Mouse (Mus musculus) left cerebral cortex, postnatal 36 days (tissue): ENCODE data around the gene Crp. TPM values are rescaled to one million over a fixed set of nuclear protein-coding genes. Genes with fewer than 3 reads are reported as not detected.

Source experiments
- DNase-seq, 2 experiments: peaks; one replicate each; pipeline ENCODE4 v3.0.0; 2021 to 2022; ENCODE audit warnings: low spot score in 2 of 2, mixed read lengths in 1 of 2
- intact Hi-C: fragments of 180-260 bp; cut with DNase I; formaldehyde crosslinking; loops from one replicate; pipeline ENCODE4 v1.15.1; 2025
- total RNA-seq, 2 experiments: library from RNA; stranded (reverse); gene quantifications; 2 replicates each; pipeline ENCODE4 v1.2.3; 2021

Crp gene
- total RNA-seq, 2 experiments from 2014 or later, result not detected

DNA sequence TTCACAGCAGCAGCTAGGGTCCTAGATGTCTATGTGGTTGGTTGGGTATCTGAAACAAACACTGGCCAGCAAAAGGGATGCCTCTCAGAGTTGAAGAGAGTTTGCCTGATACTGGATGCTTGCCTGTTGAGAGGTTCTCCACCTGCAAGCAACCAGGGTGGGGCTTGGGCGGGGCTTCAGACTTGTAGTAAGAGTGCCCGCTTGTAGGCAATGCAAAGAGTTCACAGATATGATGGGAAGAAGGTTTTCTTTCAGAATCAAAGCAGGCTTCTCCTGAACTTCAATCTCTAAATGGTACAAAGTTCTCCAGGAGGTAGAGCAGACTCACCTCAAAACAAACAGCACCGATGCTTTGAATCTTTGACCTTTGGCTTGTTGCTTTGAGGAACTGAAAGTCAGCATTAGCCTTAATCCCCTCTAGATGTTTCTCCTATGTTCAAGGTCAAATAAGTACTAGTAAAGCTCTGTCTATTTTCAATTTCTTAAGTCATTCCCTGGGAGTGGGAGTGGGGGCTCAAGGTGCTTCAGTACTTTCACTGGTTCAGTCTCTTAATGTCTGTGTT, 12.0 kb downstream of the Crp start:
- DNase-seq, result no peak
- intact Hi-C loops, result no loop called here

- intact Hi-C loops, result no loop called here
- no peak for DNase-seq
These were observed 13.5 kb downstream of the Crp start for GRCm38 (mm10) chr1:172711396-172711795.

DNA sequence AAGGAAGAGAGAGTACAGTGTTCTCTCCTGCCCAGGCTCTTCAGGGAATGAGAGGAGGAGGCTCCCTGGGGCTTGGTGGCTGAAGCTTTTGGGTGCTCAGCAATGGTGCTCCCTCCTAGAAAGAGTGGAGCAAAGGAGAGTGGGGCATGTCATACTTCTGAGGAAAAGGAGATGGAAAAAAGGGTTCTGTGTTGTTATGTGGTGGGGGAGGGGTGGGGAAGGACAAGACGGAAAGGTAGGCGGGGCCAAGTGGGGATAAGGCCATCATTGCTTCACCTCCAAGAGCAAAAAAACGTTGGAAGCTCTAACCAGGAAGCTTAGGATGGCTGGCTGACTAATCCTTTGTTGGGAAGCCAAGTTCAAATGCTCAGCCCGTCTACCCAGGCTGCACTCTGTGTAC, 14.1 kb downstream of the Crp start:
- intact Hi-C loops, result no loop called here
- no peak for DNase-seq

DNA sequence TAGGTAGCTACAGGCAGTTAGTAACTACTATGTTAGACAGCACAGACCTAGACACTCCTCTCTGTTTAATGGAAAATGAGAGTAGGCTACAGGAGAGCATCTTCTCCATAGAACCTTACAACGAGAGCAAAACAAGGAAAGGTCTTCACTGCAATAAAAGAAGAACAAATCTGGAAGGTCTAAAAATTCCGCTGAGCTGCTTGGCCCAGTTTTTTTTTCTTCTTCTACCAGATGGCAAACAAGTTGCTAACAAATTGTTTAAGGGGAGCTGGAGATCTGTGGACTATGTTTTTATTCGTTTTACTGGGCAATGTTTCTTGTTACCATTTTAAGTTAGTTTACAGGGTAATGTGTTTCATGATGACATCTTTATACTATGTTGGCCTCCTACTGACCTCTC, 53.4 kb downstream of the Crp start:
- peak in 1 of 2 experiments; percentile 5 for DNase-seq
- intact Hi-C loops, result no loop called here

DNA sequence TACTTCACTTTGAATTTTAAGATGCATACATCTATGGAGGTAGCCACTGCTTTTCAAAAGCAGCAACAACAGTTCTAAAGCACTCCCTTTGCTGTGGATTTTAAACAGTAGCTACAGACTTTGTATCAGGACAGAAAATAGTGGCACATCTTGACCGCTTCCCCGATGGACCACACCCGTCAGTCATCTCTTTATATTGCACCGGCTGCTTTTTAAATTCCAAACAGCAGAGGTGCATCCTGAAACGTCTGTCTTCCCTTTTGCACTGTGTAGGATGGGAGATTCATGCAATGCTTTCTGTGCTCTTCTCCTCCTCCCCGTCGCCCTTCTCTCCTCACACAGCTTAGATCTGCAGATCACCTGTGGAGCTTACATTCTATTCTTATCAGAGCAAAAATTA, 57.3 kb downstream of the Crp start:
- intact Hi-C loops, result no loop called here
- no peak for DNase-seq

GRCm38 (mm10) chr1:172759525-172759924, 61.7 kb downstream of the Crp start:
- DNase-seq, result peak; percentile 5 to 32
- intact Hi-C loops, result no loop called here

GRCm38 (mm10) chr1:172779195-172779594, 81.3 kb downstream of the Crp start:
- intact Hi-C loops, result no loop called here
- DNase-seq, result no peak

- intact Hi-C loops, result no loop called here
- DNase-seq, result no peak
These were observed 87.5 kb downstream of the Crp start for GRCm38 (mm10) chr1:172785322-172785721.

DNA sequence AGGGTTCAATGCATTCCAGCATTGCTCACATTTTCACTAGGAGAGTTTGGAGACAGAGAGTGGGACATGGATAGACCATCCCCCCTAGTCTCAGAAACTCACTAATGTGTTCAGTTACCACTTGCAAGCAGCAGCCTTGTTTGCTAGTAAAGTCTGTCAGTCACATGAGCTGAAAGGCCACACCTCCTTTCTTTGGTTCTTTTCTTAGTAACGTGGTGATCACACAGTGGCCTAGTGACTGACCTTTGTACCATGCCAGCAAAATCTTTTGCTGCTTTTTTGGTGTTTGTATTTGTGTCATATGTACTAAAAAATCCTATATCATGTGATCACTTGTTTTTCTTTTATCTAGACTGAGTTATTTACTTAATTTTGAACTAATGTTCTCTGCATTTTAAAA, 88.0 kb downstream of the Crp start:
- intact Hi-C loops, result no loop called here
- no peak for DNase-seq

- no peak for DNase-seq
- intact Hi-C loops, result no loop called here
These were observed 131.1 kb downstream of the Crp start for GRCm38 (mm10) chr1:172828975-172829374.

GRCm38 (mm10) chr1:172847044-172847761, 149.3 kb downstream of the Crp start:
- DNase-seq, result no peak
- intact Hi-C loops, result no loop called here

GRCm38 (mm10) chr1:172848171-172848570, 150.3 kb downstream of the Crp start:
- no peak for DNase-seq
- intact Hi-C loops, result no loop called here

DNA sequence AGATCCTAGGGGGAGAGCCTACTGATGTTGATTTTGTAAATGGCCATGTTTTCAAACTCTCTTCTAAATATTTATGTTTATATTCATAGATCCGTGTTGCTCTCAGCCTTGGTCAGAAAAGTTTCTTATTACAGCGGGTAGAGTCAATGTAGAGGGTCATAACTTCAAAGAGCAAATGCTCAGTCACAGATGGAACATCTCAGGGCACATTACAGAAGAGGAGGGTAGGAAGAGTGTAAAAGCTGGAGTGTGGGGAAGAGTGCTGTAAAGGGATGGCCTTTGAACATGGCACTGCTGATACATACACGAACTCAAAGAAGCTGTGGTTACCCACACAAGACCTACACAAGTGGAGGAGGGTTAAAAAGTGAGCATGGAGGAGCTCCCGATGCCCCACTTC, 177.4 kb downstream of the Crp start:
- intact Hi-C loops, result no loop called here
- DNase-seq, result no peak

DNA sequence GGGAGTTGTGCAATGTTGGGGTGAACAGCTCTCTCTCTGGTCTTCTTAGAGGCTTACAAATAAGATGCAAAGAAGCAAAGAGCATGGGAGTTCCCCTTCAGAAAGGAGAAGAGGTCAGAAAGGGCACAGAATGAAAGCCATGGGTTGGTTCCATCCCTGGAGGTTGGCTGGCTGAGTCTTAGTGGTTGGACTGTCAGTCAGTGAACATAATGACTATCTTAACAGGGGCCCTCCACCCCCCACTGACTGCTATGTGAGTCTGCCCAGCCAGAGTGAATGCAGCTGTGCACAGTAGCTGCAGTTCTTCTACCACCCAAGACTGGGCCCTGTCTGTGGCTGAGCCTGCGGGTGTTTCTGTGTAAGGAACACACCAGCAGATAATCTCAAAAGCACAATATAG, 178.8 kb downstream of the Crp start:
- intact Hi-C loops, result no loop called here
- DNase-seq, result no peak

Other genes starting within 250 kb of the Crp start
- under 1 TPM; 0.49 to 0.82 TPM for gene Slamf9, start 222.7 kb upstream of the Crp start, total RNA-seq
- 10 to 100 TPM in 1 of 2 experiments, 1 to 10 TPM in 1; 8.4 to 11.2 TPM for gene Igsf9, start 216.3 kb upstream of the Crp start, total RNA-seq
- 10 to 100 TPM in 1 of 2 experiments, 1 to 10 TPM in 1; 10.0 to 11.6 TPM for gene Tagln2, start 198.0 kb upstream of the Crp start, total RNA-seq
- gene Cfap45, start 177.3 kb upstream of the Crp start, total RNA-seq, result 1 to 10 TPM; 3.4 to 4.0 TPM
- gene Vsig8, start 142.1 kb upstream of the Crp start, total RNA-seq, result under 1 TPM in 1 of 2 experiments, not detected in 1; 0.47 TPM
- gene Slamf8, start 107.5 kb upstream of the Crp start, total RNA-seq, result not detected
- gene Fcrl6, start 95.5 kb upstream of the Crp start, total RNA-seq, result not detected
- 1 to 10 TPM; 5.2 to 7.3 TPM for gene Dusp23, start 65.1 kb upstream of the Crp start, total RNA-seq
- not detected for gene Apcs, start 197.0 kb downstream of the Crp start, total RNA-seq